17 mouse cellular contexts compared by ENCODE assay signal in the genomic region with DNA sequence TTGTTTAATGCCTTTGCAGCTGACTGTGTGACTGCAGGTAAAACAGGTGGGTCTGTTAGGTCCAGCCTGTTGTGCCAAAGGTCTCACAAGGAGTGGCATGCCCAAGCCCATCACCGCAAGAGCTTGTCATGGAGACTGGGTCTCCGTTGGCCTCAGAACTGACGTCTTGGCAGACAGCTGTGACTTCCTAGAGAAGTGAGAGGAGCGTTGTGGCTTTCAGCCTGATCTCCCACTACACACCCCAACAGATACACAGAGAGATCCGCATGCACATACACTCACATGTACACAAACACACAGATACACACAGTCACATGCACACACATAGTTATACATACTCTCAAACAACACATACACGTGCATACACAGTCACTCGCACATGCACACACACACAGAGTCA. TPM values are rescaled to one million over a fixed set of nuclear protein-coding genes. Genes with fewer than 3 reads are reported as not detected.
"Had no signal": no experiment of that assay in that cellular context is flagged by ENCODE, and none has a peak within 500 bp of the region (broad histone marks: within the 10 kb centered on the region; RNA-seq: fewer than 3 reads in every experiment).

No protein-coding gene starts in this region.

- H3K4me2 ChIP-seq: intestine, embryonic 15.5 days; kidney, embryonic 15.5 days; limb, embryonic 15.5 days; liver, embryonic 13.5 days; midbrain, embryonic 12.5 days; neural tube, embryonic 15.5 days had no signal

- H3K4me1 ChIP-seq: intestine, embryonic 15.5 days; midbrain, embryonic 12.5 days had no signal

- H3K27me3 ChIP-seq: intestine, embryonic 15.5 days; kidney, embryonic 15.5 days; neural tube, embryonic 15.5 days had no signal

- DNase-seq: kidney, adult 18-20 months; kidney, postnatal 14 days; layer of hippocampus, postnatal 36 days; liver, embryonic 13.5 days; lung, adult 18-20 months had no signal

- H3K9ac ChIP-seq: intestine, embryonic 15.5 days; kidney, embryonic 15.5 days; limb, embryonic 15.5 days; liver, embryonic 13.5 days; midbrain, embryonic 12.5 days; neural tube, embryonic 15.5 days had no signal

- ATAC-seq: intestine, embryonic 15.5 days had no signal

- H3K4me3 ChIP-seq: intestine, embryonic 15.5 days; kidney, embryonic 15.5 days; limb, embryonic 15.5 days; liver, embryonic 13.5 days; midbrain, embryonic 12.5 days; myocyte; neural tube, embryonic 15.5 days had no signal

- H3K27ac ChIP-seq: intestine, embryonic 15.5 days; kidney, embryonic 15.5 days; limb, embryonic 15.5 days; liver, embryonic 13.5 days; midbrain, embryonic 12.5 days; neural tube, embryonic 15.5 days had no signal

- H3K9me3 ChIP-seq: intestine, embryonic 15.5 days; limb, embryonic 15.5 days; liver, embryonic 13.5 days; neural tube, embryonic 15.5 days had no signal

- H3K36me3 ChIP-seq: intestine, embryonic 15.5 days; kidney, embryonic 15.5 days; limb, embryonic 15.5 days; liver, embryonic 13.5 days; midbrain, embryonic 12.5 days; neural tube, embryonic 15.5 days had no signal

RNA-seq across cellular contexts. Expression of a gene that starts 31.6 kb away (rescaled TPM):
- total RNA-seq: layer of hippocampus, postnatal 36 days; left cerebral cortex, adult 8-10 months; left cerebral cortex, postnatal 25 days had no signal
- polyA plus RNA-seq: intestine, embryonic 15.5 days; kidney, embryonic 15.5 days; limb, embryonic 11.5 days; limb, embryonic 15.5 days; liver, embryonic 13.5 days; lung, embryonic 16.5 days; midbrain, embryonic 12.5 days; myocyte; neural tube, embryonic 11.5 days; neural tube, embryonic 15.5 days; stomach, embryonic 14.5 days had no signal
